Mouse (Mus musculus) kidney, adult 8-10 months (tissue): ENCODE measurements around the gene Parp6.

Experiments used
- DNase-seq, 2 experiments: peaks; one replicate each; pipeline ENCODE4 v3.0.0; 2022

The Parp6 gene

GRCm38 (mm10) chr9:59656635-59657617 lies 39.8 kb downstream of the Parp6 start:
- DNase-seq, result peak; percentile 56 to 57

GRCm38 (mm10) chr9:59658146-59658545 lies 41.1 kb downstream of the Parp6 start:
- DNase-seq, result no peak

- peak; percentile 67 to 83 for DNase-seq
These were observed 42.2 kb downstream of the Parp6 start for GRCm38 (mm10) chr9:59659036-59660026.

GRCm38 (mm10) chr9:59660421-59660820 lies 43.3 kb downstream of the Parp6 start:
- peak; percentile 54 to 59 for DNase-seq

- no peak for DNase-seq
These were observed 44.4 kb downstream of the Parp6 start for GRCm38 (mm10) chr9:59661298-59661975.

GRCm38 (mm10) chr9:59663226-59663625 lies 46.1 kb downstream of the Parp6 start:
- DNase-seq, result no peak

- peak; percentile 63 to 70 for DNase-seq
These were observed 46.9 kb downstream of the Parp6 start for GRCm38 (mm10) chr9:59663957-59664356.

- DNase-seq, result peak; percentile 68 to 84
These were observed 47.7 kb downstream of the Parp6 start for GRCm38 (mm10) chr9:59664664-59665256.

GRCm38 (mm10) chr9:59666016-59666415 lies 48.9 kb downstream of the Parp6 start:
- DNase-seq, result no peak

GRCm38 (mm10) chr9:59666813-59667212 lies 49.7 kb downstream of the Parp6 start:
- DNase-seq, result no peak

GRCm38 (mm10) chr9:59667250-59667649 lies 50.2 kb downstream of the Parp6 start:
- no peak for DNase-seq

GRCm38 (mm10) chr9:59667904-59668303 lies 50.8 kb downstream of the Parp6 start:
- no peak for DNase-seq

GRCm38 (mm10) chr9:59668473-59668872 lies 51.4 kb downstream of the Parp6 start:
- no peak for DNase-seq

- DNase-seq, result no peak
These were observed 52.1 kb downstream of the Parp6 start for GRCm38 (mm10) chr9:59669172-59669571.

- DNase-seq, result no peak
These were observed 55.3 kb downstream of the Parp6 start for GRCm38 (mm10) chr9:59672195-59672894.

GRCm38 (mm10) chr9:59673427-59673826 lies 56.3 kb downstream of the Parp6 start:
- no peak for DNase-seq

GRCm38 (mm10) chr9:59675598-59675997 lies 58.5 kb downstream of the Parp6 start:
- DNase-seq, result no peak

GRCm38 (mm10) chr9:59678313-59678712 lies 61.2 kb downstream of the Parp6 start:
- DNase-seq, result peak; percentile 53 to 58

- peak; percentile 44 to 60 for DNase-seq
These were observed 62.8 kb downstream of the Parp6 start, which contains the start of gene Gramd2 for GRCm38 (mm10) chr9:59679678-59680533. Gene Gramd2 (plus strand): TSS chr9:59680144.

- no peak for DNase-seq
These were observed 63.4 kb downstream of the Parp6 start for GRCm38 (mm10) chr9:59680534-59680875.
